15 mouse cellular contexts compared by ENCODE assay signal in the genomic region with DNA sequence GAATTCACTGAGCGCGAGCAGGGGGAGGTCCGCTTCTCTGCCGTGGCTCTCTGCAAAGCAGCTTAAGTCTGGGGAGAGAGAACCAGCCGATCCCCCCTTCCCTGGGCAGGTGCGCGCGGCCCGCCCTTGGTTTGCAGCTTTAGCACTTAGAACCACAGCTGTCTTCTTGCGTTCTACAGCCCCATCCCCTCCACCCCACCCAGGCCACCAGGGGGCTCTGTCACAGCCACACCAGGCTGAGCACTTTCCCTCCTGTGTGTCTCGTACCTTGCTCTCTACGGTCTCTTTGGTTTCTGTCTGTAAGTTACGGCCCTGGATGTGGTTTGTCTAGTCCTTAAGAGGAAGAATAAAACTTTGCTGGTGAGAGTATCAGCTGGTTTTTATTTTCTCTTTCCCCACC. TPM values are rescaled to one million over a fixed set of nuclear protein-coding genes. Genes with fewer than 3 reads are reported as not detected.
DNase-seq lines count a peak whose midpoint lies in the region; TF ChIP-seq lines count a peak whose summit lies in the region.
"Had no signal": no experiment of that assay in that cellular context is flagged by ENCODE, and none has a peak within 500 bp of the region (broad histone marks: within the 10 kb centered on the region; RNA-seq: fewer than 3 reads in every experiment).

No protein-coding gene starts in this region.

- no peak for DNase-seq in layer of hippocampus, adult 2 months (ENCODE audit: low spot score in 2 of 2)
- no peak for DNase-seq in layer of hippocampus, adult 8-10 months (ENCODE audit: low spot score in 2 of 2)
- peak; percentile 9 to 23 for DNase-seq in B cell, adult 2 months
- peak; percentile 15 for DNase-seq in thymus, postnatal 0 days (ENCODE audit: low spot score)
- DNase-seq in adrenal gland, postnatal 25 days, result no peak
- DNase-seq in heart, postnatal 14 days, result no peak
- DNase-seq: cerebellum, postnatal 25 days; heart, adult 11 months; heart, postnatal 10 days; lung, adult 18-20 months; right cerebral cortex, postnatal 25 days had no signal

- H3K4me3 ChIP-seq in layer of hippocampus, adult 2 months, result no peak overlapping the region
- H3K4me3 ChIP-seq in ES-Bruce4 (ENCODE audit: low read depth, low read length), result no peak overlapping the region
- H3K4me3 ChIP-seq: megakaryocyte, embryonic 14.5 days; neural tube, embryonic 15.5 days had no signal

- TF ChIP-seq POLR2A in ES-Bruce4 (IDR thresholded peaks at IDR 0.05; ENCODE audit: insufficient read depth, low read length), result no peak

- H3K27ac ChIP-seq in layer of hippocampus, adult 2 months, result no peak overlapping the region
- no peak overlapping the region for H3K27ac ChIP-seq in ES-Bruce4 (ENCODE audit: insufficient read depth, low read length)
- H3K27ac ChIP-seq: neural tube, embryonic 15.5 days had no signal

- H3K4me1 ChIP-seq in ES-Bruce4 (ENCODE audit: control insufficient read depth, insufficient read depth, low read length), result no peaks in the 10 kb centered on the region
- H3K4me1 ChIP-seq: megakaryocyte, embryonic 14.5 days; neural tube, embryonic 15.5 days had no signal

- intact Hi-C loops in heart, postnatal 14 days (cut with DNase I), result no loop called here

- H3K36me3 ChIP-seq in ES-Bruce4 (ENCODE audit: control insufficient read depth, insufficient read depth, low read length, poor library complexity, severe bottlenecking), result peaks cover 39% of the 10 kb centered on the region
- H3K36me3 ChIP-seq: G1E had no signal

- peak; percentile 65 for TF ChIP-seq CTCF in layer of hippocampus, adult 2 months (conservative IDR thresholded peaks at IDR 0.05)
- peak; percentile 68 for TF ChIP-seq CTCF in ES-Bruce4 (IDR thresholded peaks at IDR 0.05; ENCODE audit: low read depth, low read length)

- H3K27me3 ChIP-seq in ES-Bruce4 (ENCODE audit: control insufficient read depth, insufficient read depth, low read length, poor library complexity, severe bottlenecking), result no peaks in the 10 kb centered on the region
- H3K27me3 ChIP-seq: megakaryocyte, embryonic 14.5 days; neural tube, embryonic 15.5 days had no signal

- no peaks in the 10 kb centered on the region for H3K9me3 ChIP-seq in ES-Bruce4 (replicated peaks; ENCODE audit: control insufficient read depth, insufficient read depth, low read length, poor library complexity, severe bottlenecking)
- H3K9me3 ChIP-seq: megakaryocyte, embryonic 14.5 days; neural tube, embryonic 15.5 days had no signal

- no peak overlapping the region for H3K9ac ChIP-seq in ES-Bruce4 (ENCODE audit: low read depth, poor library complexity, severe bottlenecking)
- H3K9ac ChIP-seq: neural tube, embryonic 15.5 days had no signal

- TF ChIP-seq EP300 in ES-Bruce4 (IDR thresholded peaks at IDR 0.05; ENCODE audit: insufficient read depth, low read depth, low read length), result no peak

RNA-seq across cellular contexts. Expression of gene Uchl1, which starts 11.0 kb away (rescaled TPM):
- total RNA-seq in layer of hippocampus, adult 2 months (2021), result 100 to 1,000 TPM; 803 to 896 TPM
- 100 to 1,000 TPM; 830 to 915 (median 871) TPM for total RNA-seq in layer of hippocampus, adult 8-10 months (2022)
- 53.0 and 54.8 TPM in 2 replicates for polyA plus RNA-seq in ES-Bruce4 (2011; ENCODE audit: insufficient read depth, insufficient read length, low read depth, missing spikeins)
- 3.8 and 4.3 TPM in 2 replicates for polyA plus RNA-seq in thymus, postnatal 0 days (2015; fragmentation: Nextera tagmentation; extraction: Ambion mirVana)
- total RNA-seq in adrenal gland, postnatal 25 days (2021), result 56.6 and 75.0 TPM in 2 replicates
- 10 to 100 TPM; 13.8 to 14.1 TPM for total RNA-seq in heart, postnatal 14 days (2021)
- polyA plus RNA-seq: G1E had no signal

RNA-seq across cellular contexts. Expression of gene Limch1, which starts 58.8 kb away (rescaled TPM):
- total RNA-seq in layer of hippocampus, adult 2 months (2021), result 100 to 1,000 TPM; 127 to 140 TPM
- 100 to 1,000 TPM; 112 to 133 (median 124) TPM for total RNA-seq in layer of hippocampus, adult 8-10 months (2022)
- 9.8 and 15.7 TPM in 2 replicates for polyA plus RNA-seq in ES-Bruce4 (2011; ENCODE audit: insufficient read depth, insufficient read length, low read depth, missing spikeins)
- 9.4 and 12.9 TPM in 2 replicates for polyA plus RNA-seq in thymus, postnatal 0 days (2015; fragmentation: Nextera tagmentation; extraction: Ambion mirVana)
- total RNA-seq in adrenal gland, postnatal 25 days (2021), result 83.8 and 127 TPM in 2 replicates
- total RNA-seq in heart, postnatal 14 days (2021), result 100 to 1,000 TPM; 189 to 196 TPM
- polyA plus RNA-seq: G1E had no signal

Comparison
In these comparisons a context has a peak if more than half of its experiments do, and no peak if none do; other contexts are left out.
1. DNase-seq: peak in B cell, adult 2 months (2 of 2) and thymus, postnatal 0 days (single experiment); none in layer of hippocampus, adult 2 months (0 of 2), layer of hippocampus, adult 8-10 months (0 of 2), adrenal gland, postnatal 25 days (single experiment) and heart, postnatal 14 days (0 of 2).
2. RNA of gene Uchl1, which starts 11.0 kb away (total RNA-seq): 803 to 896 TPM in layer of hippocampus, adult 2 months and 830 to 915 TPM in layer of hippocampus, adult 8-10 months; 56.6 to 75.0 TPM in adrenal gland, postnatal 25 days and 13.8 to 14.1 TPM in heart, postnatal 14 days; every median in the first group is over 10 times any median in the second.